Mouse (Mus musculus) kidney, adult 8-10 months (tissue): ENCODE measurements around the gene Asl.

Experiments used
- DNase-seq, 2 experiments: peaks; one replicate each; pipeline ENCODE4 v3.0.0; 2022

Asl gene

DNA sequence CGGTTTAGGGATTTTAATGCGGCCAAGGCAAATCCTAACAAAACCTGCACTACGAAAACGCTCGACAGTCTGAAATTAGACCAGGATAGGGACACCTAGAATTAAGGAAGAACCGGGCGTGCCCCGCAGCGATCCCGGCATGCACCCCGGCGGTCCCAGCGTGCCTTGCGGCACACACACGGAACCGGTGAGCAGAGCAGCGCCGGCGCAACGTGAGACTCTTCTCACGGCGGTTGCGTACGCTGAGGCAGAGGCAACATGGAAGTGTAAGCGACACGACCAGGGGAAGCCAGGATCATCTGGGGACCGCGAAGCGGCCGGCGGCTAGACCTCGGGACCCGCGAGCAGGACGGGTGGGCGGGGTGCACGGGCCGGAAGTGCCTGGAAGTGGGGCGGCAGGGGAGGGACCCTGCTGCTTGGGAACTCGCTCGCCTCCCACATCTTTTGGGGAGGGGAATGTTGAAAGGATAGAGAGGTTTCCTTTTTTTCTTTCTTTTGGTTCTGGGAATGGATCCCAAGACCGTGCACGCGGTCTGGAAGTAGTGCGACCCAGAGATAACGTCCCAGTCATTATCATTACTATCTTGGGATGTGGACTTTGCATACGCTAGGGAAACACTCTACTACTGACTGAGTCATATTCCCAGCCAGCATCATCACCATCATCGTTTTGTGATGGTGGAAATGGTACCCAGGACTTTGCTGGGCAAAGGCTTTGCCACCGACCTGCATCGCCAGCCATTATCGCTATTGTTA, at the start of gene Asl, which contains the start of gene Crcp:
Gene Asl (minus strand): TSS at position 106 of the 756 bp plus-strand sequence.
Gene Crcp (plus strand): TSS at position 149 of the 756 bp plus-strand sequence.
- DNase-seq, result peak; percentile 70 to 88

DNA sequence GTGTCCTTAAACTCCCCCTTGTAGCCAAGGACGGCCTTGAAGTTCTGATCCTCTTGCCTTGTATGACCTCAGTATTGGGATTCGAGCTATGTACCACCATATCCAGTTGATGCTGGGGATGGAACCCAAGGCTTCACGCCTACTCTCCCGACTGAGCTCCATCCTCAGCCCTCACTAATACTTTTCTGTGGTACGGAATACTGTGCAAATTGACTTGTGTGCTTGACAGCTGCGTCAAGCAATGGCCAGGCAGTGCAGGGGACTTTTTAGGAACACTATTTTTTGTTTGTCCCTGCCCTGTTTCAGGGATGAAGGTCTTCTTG, 49.7 kb upstream of the Asl start:
- no peak for DNase-seq

DNA sequence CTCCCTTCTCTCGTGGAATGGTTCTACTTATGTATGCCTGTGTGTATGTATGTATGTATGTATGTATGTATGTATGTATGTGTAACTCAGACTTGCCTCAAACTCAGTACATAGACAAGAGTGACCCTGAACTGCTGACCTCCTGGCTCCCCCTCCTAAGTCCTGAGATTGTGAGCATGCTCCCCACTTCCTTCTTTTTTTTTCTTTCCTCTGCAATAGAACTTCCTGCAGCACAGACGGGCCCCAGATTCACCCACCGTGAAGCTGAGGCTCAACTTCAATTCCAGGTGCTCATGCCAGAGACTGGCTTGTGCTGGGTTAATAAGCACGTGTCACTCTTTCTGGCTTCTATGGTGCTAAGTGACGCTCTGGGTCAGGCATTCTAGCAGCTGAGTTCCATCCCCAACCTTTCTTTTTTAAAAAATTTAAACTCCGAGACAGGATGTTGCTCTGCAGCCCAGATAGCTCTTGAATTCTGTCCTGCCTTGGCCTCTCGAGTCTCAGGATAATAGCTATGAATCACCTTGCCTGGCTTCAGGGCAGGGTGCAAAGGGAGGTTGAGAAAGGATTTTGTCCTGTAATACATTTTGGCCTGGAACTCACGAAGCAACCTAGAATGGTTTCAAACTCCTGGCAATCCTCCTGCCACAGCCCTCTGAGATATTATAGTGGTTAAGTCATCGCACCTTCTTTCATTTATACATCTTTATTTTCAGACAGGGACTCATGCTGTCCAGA, 49.2 kb upstream of the Asl start:
- no peak for DNase-seq

DNA sequence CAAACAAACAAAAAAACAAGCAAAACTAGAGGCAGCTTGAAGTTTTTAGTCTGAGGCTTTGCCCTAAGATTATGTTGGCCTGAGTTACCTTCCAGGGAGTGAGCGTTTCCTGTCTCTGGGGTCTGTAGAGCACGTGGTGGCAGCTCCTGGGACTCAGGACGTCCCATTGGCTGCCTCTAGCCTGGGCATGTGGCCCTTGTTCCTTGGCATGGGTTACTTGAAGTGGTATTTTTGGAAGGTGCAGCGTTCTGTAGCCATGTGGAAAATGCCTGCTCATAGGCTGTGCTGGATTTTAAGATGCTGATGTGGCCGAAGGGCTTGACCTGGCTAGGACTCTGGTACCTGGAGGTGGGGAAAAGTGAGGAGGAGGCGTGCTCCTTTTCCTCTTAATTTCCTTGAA, 47.3 kb upstream of the Asl start:
- DNase-seq, result no peak

DNA sequence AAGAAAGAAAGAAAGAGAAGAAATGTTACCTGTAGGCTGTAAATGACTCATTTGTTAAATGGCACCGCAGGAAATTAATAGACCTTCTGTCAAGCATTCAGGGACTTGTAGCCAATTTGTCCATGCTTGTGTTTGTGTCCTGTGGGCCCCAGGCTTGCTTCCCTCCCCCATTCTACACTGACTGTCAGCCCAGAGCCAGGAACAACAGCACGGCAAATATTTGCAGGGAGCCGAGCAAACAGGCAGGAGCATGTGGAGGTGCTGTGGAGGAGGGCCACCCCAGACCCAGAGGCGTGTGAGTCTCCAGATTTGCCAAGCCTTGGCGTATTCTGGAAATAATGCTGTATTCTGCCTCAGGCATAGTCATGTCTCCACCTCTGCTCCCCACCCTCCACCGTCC, 45.4 kb upstream of the Asl start:
- DNase-seq, result no peak

DNA sequence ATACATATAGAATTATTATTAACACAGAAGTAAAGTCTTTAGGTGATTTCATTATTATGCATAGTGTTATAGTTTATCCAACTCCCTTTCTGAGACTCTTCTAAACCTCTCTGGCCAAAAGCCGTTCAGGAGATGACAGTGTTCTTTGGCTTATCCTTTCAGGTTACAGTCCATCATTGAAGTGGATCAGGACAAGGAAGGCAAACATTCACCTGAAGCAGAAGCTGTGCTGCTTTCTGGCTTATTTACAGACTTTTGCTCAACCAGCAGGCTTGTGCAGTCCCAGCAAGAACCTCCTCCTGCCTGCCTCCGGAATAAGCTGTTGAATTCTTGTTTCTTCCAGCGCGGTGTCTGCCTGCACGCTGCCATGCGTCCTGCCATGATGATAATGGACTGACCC, 44.0 kb upstream of the Asl start, which contains the start of gene Tpst1:
Gene Tpst1 (plus strand): TSS at position 301 of the 400 bp plus-strand sequence.
- DNase-seq, result no peak

DNA sequence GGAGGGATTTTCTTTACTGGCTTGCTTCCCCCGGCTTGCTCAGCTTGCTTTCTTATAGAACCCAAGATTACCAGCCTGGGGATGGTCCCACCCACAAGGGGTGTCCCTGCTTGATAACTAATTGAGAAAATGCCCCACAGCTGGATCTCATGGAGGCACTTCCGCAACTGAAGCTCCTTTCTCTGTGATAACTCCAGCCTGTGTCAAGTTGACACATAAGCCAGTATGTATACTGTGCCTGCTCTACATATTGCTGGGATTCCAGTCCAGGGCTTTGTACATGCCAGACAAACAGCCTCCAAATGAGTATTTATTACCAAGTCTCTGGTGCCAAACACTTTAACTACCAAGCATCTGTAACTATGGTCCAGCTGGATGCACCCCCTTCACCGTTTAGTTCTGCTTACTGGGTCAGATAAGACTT, 38.8 kb upstream of the Asl start:
- no peak for DNase-seq

DNA sequence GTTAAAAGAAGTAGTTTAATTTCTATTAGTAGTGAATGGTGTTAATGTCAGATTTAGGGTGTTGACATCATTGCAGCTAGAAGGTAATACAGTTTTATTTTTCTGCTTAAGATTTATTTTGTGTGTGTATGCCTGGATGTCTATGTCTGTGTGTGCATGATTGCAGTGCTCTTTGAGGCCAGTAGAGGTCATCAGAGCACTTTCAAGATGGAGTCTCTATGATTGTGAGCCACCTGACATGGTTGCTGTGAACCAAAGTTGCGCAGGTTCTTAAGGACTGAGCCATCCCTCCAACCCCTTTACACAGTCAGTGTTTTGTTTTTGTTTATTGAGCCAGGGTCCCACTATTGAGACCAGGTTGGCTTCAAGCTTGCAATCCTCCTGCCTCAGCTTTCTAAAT, 36.5 kb upstream of the Asl start:
- DNase-seq, result no peak

DNA sequence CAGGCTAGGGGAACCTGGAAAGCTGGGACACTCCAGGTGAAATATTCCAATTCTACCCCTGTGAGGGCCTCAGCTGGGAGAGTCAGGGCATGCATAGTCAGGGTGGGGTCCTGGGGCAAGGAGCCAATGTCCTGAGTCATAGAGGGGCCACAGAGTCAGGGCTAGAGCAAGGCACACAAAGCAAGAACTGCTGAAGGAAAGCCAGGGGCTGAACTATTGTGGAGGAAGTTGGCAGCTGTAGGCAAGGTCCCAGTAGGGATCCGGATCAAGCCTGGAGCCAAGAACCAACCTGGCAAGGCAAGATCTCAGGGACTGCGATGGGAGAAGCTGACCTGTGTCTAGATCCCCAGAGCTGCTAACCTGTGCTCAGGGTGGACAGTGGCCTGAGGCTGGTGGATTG, 34.7 kb upstream of the Asl start:
- DNase-seq, result no peak

DNA sequence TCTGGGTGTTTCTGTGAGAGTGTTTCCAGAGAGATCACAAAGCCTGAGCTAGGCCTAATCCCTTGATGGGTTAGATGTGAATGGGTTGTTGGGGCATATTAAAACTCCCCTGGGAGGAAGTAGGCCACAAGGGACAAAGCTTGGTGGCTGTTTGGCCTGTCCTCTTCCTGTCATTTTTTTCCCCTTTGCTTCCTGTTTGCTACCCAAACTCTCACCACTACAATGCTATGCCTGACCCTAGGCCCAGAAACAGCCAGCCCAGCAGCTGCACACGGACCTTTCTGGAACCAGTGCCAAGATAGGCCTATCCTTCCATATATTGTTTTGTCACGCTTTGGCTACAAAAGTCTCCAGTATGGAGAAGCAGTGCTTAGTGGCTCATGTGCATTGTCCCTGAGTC, 33.0 kb upstream of the Asl start:
- peak; percentile 20 to 50 for DNase-seq

DNA sequence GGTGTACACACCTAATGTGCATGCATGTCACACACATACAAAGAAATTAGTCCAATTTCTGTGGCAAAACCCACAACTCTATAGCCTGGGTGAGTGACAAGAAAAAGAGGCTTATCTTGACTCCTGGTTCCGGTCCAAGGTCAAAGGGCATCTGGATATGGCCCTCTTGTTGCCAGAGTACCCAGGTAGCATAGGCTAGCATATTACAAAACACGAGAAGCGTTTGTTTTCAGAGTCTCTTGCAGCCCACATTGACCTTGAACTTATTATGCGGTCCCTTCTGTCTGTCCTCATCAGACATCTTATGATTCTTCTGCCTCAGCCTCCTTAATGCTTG, 31.2 kb upstream of the Asl start:
- no peak for DNase-seq

DNA sequence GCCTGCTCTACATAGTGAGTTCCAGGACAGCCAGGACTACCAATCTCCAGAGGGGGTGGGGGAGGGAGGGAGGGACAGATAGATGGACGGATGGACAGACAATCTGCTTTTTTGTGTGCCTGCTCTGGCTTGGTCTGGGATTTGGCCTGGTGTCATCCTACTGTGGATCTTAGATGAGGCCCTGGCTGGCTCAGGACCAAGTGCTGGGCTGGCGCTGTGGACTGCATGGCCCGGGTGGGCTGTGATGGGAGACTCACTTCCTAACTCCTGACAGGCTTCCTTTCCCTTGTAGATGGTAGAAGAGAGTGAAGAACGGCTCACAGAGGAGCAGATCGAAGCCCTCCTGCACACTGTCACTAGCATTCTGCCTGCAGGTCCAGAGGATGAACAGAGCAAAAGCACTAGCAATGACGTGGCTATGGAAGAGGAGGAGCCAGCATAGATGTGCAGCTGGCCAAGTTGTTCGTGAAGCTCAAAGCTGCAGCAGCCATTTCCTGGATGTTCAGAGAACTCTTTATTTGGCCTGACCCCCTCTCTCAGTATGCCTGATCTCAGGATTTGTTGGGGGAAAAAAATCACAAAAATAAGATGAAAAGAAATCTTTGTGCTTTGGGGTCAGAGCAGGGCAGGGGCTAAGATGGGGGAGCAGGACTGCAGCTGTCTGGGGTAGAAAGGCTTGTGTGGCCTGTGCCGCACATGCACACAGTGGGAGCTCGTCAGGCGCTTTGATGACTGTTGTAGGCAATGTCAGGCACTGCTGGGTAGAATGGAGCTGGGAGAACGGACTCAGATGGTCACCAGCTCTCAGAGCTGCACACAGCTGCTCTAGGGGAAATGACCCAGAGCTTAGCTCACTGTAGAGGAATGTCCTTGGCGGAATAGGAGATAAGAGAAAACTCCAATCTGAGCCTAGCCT, 30.6 kb upstream of the Asl start:
- no peak for DNase-seq

DNA sequence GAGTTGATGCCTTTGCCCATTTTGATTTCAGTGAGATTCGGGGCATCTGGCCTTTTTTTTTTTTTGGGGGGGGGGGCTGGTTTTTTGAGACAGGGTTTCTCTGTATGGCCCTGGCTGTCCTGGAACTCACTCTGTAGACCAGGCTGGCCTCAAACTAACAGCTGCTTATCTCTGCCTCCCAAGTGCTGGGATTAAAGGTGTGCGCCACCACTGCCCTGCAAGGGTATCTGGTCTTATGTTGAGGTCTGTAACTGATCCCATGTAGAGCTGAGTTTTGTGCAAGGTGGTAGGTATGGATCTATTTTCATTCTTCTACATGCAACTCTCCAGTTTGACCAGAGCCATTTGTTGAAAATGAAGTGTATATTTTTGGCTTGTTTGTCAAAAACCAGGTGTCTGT, 27.3 kb upstream of the Asl start:
- DNase-seq, result no peak

DNA sequence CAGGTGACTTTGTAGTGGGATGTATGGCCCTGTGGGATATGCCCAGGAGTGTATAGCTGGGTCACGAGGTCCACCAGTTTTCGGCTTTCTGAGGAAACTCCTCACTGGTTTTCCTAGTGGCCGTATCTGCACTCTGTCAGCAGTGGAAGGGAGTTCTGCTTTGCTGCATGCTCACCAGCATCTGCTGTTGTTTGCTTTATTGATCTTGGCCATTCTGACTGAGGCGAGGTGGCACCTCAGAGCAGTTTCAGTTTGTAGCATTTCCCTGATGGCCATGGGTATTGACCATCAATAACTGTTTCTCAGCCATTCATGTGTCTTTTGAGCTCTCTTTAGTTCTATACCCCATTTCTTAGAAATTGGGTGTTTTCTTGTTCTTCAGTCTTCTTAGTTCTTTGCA, 26.6 kb upstream of the Asl start:
- DNase-seq, result no peak

DNA sequence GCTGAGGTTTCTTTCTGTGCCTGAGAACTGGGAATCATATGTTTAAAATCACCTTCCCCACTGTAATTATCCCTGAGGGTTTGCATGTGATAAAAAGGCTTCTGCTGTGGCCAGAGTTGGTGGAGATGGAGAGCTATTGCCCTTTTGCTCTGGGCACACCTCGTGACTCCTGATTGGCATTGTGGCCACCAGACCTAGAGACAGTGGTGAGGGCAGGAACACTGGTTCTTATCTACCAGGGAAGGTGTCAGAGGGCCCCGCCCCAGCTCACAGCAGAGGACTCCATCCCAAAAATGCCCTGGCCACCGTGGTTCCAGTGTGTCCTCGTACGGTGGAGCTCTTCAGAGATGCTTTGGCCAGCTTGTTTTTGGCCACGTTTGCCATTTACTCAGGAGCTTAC, 23.9 kb upstream of the Asl start:
- no peak for DNase-seq

DNA sequence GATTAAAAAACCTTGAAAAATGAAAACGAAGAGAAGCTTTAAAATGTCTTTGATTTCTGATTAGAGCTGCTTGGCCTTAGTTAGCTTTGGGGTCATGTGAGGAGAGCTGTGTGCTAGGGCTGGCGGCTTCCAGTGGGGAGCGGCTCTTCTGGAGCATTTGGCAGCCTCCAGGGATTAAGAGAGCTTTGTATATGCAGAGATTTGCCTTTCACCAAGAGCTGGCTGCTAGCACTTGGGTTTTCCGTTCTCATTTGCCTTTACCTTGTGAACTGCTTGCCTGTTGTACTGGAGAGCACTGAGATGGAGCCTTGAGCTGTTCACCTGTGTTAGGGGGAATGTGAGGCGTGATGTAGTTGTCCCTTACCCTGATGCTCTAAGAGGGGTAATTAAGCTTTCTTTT, 23.5 kb upstream of the Asl start:
- no peak for DNase-seq

DNA sequence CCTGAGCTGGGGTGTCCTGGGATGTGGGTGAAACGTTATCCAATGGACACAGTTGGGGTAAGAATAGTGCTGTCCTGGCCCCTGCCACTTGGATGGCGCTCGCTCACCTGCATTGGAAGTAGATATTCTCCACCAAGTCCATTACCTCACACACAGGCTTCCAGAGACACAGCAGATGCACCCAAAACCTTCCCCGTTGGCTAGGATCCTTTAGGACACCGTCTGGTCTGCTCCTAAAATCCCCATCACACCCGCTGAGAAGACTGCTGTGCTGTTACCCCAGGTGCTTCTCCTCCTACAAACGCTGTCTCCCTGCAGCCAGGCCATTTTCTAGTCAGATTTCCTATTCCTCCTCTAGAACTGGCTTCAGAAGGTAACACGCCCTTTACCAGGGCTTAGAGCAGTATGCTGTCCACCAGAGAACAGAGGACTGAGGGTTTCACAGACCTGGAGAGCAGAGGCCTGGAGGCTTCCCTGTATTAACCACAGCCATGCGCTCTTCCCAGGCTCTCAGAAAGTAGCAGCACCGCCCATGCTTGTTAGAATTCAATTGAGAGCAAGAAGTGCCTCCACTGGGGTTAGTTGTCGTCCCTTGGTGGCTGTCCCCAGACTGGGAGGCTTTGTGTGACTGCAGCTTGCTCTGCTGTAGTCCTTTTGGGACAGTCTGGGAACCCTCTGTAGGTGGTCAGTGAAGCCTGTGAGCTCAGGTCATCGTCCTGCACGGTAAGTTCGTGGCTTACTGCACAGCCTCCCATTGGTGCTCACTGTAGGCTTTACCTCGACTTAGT, 22.2 kb upstream of the Asl start:
- DNase-seq, result no peak

DNA sequence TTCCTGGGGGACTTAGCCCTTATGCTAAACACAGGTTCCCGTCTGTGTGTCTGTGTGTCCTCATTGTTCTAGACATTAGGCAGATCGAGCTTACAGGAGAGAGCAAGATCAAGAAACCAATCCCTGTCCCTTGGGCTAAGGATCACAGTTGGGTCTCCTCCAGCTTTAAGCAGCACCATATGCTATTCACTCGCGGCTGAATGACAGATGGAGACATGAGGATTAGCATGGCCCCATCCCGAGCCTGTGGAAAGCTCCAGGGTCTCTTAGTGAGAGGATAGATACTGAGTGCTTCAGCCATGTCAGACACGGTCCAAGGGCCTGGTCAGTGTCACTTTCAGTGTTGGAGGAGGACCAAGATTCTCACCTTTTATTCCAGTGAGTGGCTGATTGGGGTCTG, 21.4 kb upstream of the Asl start:
- no peak for DNase-seq

DNA sequence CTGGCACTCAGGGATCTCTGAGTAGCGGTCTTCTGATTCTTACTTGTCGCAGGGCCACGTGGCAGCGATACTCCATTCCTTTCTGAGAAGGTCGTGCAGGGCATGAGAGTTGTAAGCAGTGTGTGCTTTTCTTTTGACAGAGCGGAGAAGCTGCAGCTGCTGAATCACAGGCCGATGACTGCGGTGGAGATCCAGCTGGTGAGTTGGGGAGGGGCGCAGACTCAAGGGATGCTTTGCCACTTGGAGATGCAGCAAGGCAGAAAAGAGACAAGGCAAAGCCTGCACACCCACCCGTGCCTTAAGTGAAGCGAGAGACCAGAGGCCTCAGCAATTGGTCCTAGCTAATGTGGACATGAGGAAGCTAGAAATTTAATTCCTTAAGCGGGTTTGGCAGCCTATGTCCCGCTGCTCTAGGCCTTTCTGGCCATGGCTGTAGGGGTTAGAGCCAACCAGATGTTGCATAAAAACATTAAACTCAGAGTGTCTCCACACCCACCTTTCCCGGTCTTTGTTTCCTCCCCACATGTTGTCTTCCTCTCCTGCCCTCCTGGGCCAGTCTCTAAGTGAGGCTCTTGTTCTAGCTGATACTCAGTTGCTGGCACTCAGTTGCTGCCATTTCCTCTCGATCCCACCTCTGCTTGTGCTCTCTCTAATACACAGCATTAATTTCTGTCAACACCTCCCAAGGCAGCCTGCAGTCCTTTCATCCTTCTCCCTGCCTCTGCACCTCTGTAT, 19.9 kb upstream of the Asl start:
- DNase-seq, result no peak

DNA sequence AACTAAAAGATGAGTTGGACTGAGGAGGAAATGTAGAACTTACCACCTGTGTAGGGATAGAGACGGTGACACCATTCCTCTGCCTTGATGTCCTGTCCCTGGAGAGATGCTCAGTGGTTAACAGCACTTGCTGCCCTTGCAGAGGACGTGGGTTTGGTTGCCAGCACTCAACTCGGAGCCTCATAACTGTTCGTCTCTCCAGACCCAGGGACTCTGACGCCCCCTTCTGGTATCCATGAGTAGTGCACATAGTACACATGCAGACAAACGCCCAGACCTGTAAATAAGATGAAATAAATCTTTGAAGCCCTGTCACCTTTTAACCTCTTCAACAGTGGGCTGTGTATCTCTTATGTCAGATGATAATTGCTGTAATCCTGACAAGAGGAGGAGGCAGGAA, 18.0 kb upstream of the Asl start:
- no peak for DNase-seq

DNA sequence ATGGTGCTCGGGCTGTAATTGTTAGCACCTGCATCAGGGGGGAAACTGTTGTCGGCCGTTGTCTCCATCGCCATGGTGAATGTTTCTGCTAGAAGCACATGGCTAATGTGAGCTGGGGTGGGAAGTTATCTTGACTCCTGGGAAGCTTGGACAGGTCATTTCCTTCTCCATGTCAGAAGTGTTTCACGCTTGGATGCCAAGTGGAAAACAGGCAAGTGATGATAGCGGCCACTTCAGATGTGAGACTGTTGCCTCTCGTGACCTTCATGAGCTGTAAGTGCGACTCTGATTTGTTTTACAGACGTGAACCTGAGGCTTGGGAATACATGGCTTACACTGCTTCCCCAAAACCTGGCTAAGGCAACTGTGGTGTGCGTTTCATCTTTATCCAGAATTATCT, 17.5 kb upstream of the Asl start:
- no peak for DNase-seq

DNA sequence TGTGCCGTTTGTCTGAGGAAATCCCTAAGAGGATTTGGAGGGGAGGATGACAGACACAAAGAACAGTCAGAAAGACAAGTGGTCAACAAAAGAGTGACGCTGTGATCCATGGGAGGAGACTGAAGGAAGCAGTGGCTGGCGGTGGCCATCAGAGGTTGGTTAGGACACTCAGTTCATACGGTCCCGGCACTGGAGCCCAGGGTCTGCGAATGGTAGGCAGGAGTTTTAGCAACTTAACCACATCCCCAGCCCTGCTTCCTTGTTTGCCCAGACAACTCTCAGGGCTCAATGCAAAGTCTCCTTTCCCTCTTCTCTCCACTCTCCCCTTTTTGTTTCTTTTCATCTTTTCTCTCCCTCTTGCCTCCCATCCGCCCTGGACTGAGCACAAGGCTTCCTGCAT, 17.1 kb upstream of the Asl start:
- DNase-seq, result no peak
